Mouse (Mus musculus): ENCODE measurements around the gene Eif3j1.

The Eif3j1 gene

DNA sequence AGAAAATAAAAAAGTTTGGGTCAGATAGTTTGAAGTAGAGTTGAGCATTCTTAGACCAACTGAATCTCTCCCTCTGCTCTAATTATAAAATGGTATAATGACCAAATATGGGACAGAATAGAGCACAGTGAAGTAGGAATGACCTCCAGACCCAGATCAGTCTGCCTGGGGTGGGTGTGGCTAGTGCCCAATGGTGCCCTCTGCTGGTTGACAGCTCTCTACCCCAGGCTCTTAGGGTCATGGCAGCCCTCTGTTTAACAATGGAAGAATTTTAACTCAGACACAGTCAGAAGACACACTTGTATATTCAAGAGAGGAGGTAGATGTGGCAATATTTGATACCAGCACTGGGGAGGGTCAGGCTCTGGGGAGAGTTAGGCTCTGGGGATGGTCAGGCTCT, 73.7 kb downstream of the Eif3j1 start:
- DNase-seq (ENCODE audit: extremely low spot score): no peak

Measured in embryo, embryonic 9.5 days (tissue).